ENCODE assay signal across 21 mouse cellular contexts in the genomic region with DNA sequence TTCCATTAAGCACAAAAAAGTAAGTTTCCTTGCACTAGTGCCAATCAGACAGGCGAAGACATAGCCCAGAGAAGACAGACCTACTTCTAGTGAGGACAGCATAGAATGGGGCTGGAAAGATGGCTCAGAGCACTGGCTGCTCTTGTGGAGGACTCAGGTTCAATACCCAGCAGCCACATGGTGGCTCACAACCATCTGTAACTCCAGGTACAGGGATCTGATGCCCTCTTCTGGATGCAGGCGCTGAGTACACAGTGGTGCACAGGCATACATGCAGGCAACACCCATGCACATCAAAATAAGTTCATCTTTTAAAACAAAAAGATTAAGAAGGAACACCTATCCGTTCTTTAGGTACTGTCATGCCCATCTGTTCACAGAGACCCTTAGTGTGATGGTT.
"Had no signal": no experiment of that assay in that cellular context is flagged by ENCODE, and none has a peak within 500 bp of the region (broad histone marks: within the 10 kb centered on the region; RNA-seq: fewer than 3 reads in every experiment).

No protein-coding gene starts in this region.

- H3K9me3 ChIP-seq: kidney, embryonic 15.5 days; liver, embryonic 13.5 days; midbrain, embryonic 12.5 days; midbrain, embryonic 15.5 days; neural tube, embryonic 12.5 days; neural tube, embryonic 15.5 days had no signal

- H3K9ac ChIP-seq: kidney, embryonic 15.5 days; liver, embryonic 13.5 days; lung, embryonic 14.5 days; midbrain, embryonic 12.5 days; midbrain, embryonic 15.5 days; neural tube, embryonic 12.5 days; neural tube, embryonic 15.5 days had no signal

- H3K36me3 ChIP-seq: kidney, embryonic 15.5 days; liver, embryonic 13.5 days; midbrain, embryonic 12.5 days; midbrain, embryonic 15.5 days; neural tube, embryonic 12.5 days; neural tube, embryonic 15.5 days had no signal

- H3K4me3 ChIP-seq: kidney, embryonic 15.5 days; left cerebral cortex, adult 2 months; liver, embryonic 13.5 days; midbrain, embryonic 12.5 days; midbrain, embryonic 15.5 days; neural tube, embryonic 12.5 days; neural tube, embryonic 15.5 days had no signal

- H3K27ac ChIP-seq: kidney, embryonic 15.5 days; left cerebral cortex, adult 2 months; liver, embryonic 13.5 days; macrophage; midbrain, embryonic 12.5 days; midbrain, embryonic 15.5 days; neural tube, embryonic 12.5 days; neural tube, embryonic 15.5 days had no signal

- H3K4me1 ChIP-seq: kidney, embryonic 15.5 days; liver, embryonic 13.5 days; midbrain, embryonic 12.5 days; midbrain, embryonic 15.5 days; neural tube, embryonic 12.5 days; neural tube, embryonic 15.5 days had no signal

- H3K27me3 ChIP-seq: kidney, embryonic 15.5 days; liver, embryonic 13.5 days; midbrain, embryonic 12.5 days; midbrain, embryonic 15.5 days; neural tube, embryonic 12.5 days; neural tube, embryonic 15.5 days had no signal

- DNase-seq: kidney, adult 2 months; kidney, postnatal 10 days; kidney, postnatal 36 days; layer of hippocampus, postnatal 36 days; liver, embryonic 13.5 days; lung, embryonic 14.5 days; right cerebral cortex, adult 18-20 months; right cerebral cortex, postnatal 14 days; right cerebral cortex, postnatal 4 days; spleen, adult 18-20 months; thymus, adult 2 months; thymus, postnatal 14 days; thymus, postnatal 4 days had no signal

- ATAC-seq: lung, postnatal 0 days; midbrain, embryonic 15.5 days had no signal

- H3K4me2 ChIP-seq: kidney, embryonic 15.5 days; liver, embryonic 13.5 days; lung, embryonic 14.5 days; midbrain, embryonic 12.5 days; midbrain, embryonic 15.5 days; neural tube, embryonic 12.5 days; neural tube, embryonic 15.5 days had no signal
